Mouse (Mus musculus) bone marrow macrophage, adult 2 months (primary cell): ENCODE measurements at regions not wholly inside any gene's neighbourhood (a gene's known extent, or its start where the extent isn't known, plus 50 kb on each side); places are given as distances from the start of the nearest gene placed in this dataset.

Source experiments
- CTCF ChIP-seq: IDR thresholded peaks from 2 replicates; pipeline ENCODE4 v1.5.1; 2012; ENCODE audit warnings: low read depth, mild to moderate bottlenecking, low read length, moderate library complexity
- POLR2A ChIP-seq: IDR thresholded peaks from 2 replicates; pipeline ENCODE4 v1.6.1; 2012; ENCODE audit warnings: mild to moderate bottlenecking, low read depth, low read length, borderline replicate concordance

DNA sequence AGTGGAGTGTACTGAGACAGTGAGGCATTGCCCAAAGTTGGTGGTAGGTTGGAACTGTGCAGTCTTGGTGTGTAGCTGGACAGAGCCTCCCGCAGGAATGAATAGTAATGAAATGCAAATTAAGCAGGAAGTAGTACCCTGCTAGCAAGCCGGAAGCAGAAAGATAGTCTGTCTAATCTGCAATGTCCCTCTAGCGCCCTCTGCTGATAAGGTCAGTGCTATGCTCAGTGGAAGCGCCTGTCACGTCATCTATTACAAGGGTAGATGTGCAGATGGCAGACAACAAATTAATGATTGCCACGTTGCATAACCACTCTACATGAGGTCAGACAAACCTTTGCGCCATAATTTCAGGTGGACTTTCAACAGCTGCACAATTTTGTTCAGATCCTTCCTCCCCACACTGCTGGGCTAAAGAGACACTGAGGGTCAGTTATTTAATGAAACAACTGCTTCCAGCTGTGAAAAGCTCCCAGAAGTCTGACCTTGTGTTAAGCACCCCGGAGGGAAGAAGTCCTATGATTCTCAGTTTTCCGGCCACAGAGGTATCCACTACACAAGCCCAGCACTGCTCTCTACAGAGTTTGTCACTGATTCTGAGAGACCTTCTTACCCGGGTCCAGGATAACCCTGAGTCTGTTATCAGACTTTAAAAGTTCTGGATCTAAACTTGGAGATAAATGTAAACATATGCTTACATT is 201.4 kb upstream of the Lrig3 start:
- TF ChIP-seq CTCF (peak; percentile 56; the same call in 1 of the 2 replicates), POLR2A (no peak)
